Mouse (Mus musculus) bone marrow, adult 2 months (tissue): ENCODE measurements around the gene Hephl1. TPM values are rescaled to one million over a fixed set of nuclear protein-coding genes. Genes with fewer than 3 reads are reported as not detected.

Source experiments
- H3K27ac ChIP-seq: fragments of 200-500 bp; 2 replicates; pipeline ENCODE4 v1.5.1; 2012; ENCODE audit warnings: low read depth, mild to moderate bottlenecking, control low read depth, inconsistent platforms, low read length; ENCODE audit not compliant: control insufficient read depth, poor library complexity, insufficient read depth
- H3K4me1 ChIP-seq: fragments of 200-500 bp; 2 replicates; pipeline ENCODE4 v1.6.1; 2011; ENCODE audit warnings: low read length; ENCODE audit not compliant: control insufficient read depth, insufficient read depth
- H3K4me3 ChIP-seq: fragments of 200-500 bp; replicated peaks from 2 replicates; pipeline ENCODE3; 2011; ENCODE audit warnings: mild to moderate bottlenecking, low read depth, low read length, control low read depth; ENCODE audit not compliant: control insufficient read depth
- CTCF ChIP-seq: fragments of 200-500 bp; IDR thresholded peaks from 2 replicates; pipeline ENCODE4 v1.5.1; 2011; ENCODE audit warnings: low read length, control low read depth; ENCODE audit not compliant: control insufficient read depth, insufficient read depth
- POLR2A ChIP-seq: fragments of 200-500 bp; IDR thresholded peaks from 2 replicates; pipeline ENCODE4 v1.6.1; 2011; ENCODE audit warnings: low read depth, mild to moderate bottlenecking, control low read depth, low read length, borderline replicate concordance; ENCODE audit not compliant: control insufficient read depth
- WGBS: fragments of 180-500 bp; shearing (Covaris S2); methylation state at CpG from one replicate; pipeline ENCODE4 v1.1.7; 2018; 5-methylcytosine and 5-hydroxymethylcytosine counted together
- polyA plus RNA-seq: library from polyadenylated mRNA; stranded (reverse); fragments of >200 nt; gene quantifications from 2 replicates; pipeline ENCODE4 v1.2.4, GENCODE M21; 2011; ENCODE audit warnings: low replicate concordance; ENCODE audit not compliant: missing spikeins, insufficient read depth, insufficient read length

Hephl1 gene
- not detected in 2 replicates for polyA plus RNA-seq

DNA sequence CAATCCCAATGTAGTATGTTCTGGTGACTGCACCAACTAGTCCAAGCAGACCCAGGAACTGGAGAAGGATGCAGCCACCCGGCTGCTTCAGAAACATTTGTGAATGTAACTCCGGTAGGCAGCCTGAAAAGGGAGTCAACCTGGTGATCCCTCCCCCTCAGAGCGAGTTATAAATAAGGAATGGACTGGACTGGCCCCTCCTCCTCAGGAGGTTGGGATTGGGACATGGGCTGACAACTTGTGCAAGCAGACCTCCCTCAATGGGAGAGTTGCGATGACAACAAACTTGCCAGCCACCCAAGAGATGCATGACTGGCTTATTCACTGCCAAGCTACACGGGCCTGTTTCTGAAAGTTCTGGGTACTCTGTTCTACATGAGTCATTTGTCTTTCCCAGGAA is at the start of gene Hephl1:
Gene Hephl1 (minus strand): TSS at position 101 of the 400 bp plus-strand sequence.
- TF ChIP-seq CTCF = no peak
- no peak for TF ChIP-seq POLR2A
- H3K4me3 ChIP-seq = no peak within 1 kb of the TSS
- H3K4me1 ChIP-seq = no peaks in the 10 kb centered on the region
- WGBS = 71% methylated on average over 5 of the region's 5 CpGs
- H3K27ac ChIP-seq = no peak within 1 kb of the TSS

DNA sequence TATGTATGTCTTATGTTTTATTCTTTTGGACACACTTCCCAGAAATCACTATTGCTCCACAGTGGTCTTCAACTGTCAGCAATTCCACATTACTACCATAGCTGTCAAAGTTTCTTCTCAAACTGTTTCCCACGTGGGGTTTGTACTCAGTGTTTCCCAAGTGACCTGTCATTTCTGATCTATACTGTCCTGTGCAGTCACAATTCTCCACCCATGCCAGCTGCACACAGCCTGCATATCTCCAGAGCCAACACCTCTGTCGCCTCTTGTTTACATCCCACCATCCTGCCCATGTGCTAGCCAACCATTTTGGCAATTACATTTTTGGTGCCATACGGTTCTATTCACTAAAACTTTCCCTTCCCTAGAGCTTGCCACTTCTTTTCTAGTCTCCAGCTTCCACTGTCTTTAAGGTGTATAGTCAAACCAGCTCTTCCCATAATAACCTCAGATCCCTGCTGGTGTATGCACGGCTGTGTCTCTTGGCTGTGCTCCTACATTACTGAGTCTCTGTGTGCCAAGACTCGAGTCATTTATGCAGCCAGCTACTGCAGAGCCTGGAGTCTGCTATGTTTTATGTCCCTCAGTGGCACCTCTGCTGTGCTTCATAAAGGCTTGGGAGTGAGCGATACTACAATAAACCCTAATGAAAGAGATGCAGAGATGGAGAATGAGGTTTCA is 37.5 kb upstream of the Hephl1 start:
- H3K27ac ChIP-seq = no peak overlapping the region
- no peak overlapping the region for H3K4me3 ChIP-seq
- WGBS = 60% methylated on average over 6 of the region's 6 CpGs
- no peaks in the 10 kb centered on the region for H3K4me1 ChIP-seq
- TF ChIP-seq POLR2A = no peak
- no peak for TF ChIP-seq CTCF

- Histone ChIP-seq H3K27ac (no peak overlapping the region), H3K4me1 (no peaks in the 10 kb centered on the region), H3K4me3 (no peak overlapping the region)
- TF ChIP-seq CTCF (no peak), POLR2A (no peak)
- WGBS = 84% methylated on average over 1 of the region's 1 CpGs
These were observed 28.6 kb upstream of the Hephl1 start for GRCm38 (mm10) chr9:15140546-15140945.

DNA sequence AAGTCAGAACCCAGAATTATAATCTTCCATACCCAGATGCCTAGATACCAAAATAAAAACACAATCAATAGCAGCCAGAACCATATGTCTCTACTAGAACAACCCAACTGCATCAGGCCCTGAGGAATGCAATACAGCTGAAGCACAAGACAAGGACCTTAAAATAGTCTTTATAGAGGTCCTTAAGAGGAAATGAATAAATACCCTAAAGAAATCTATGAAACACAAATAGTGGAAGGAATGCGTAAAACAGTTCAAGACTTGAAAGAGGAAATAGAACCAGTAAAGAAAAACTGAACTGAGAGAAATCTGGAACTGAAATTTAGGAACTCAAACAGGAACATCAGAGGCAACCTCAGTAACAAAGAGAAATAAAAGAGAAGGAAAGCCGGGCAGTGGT is 14.0 kb upstream of the Hephl1 start:
- H3K27ac ChIP-seq = no peak overlapping the region
- 71% methylated on average over 2 of the region's 2 CpGs for WGBS

GRCm38 (mm10) chr9:15122431-15122830 is 10.5 kb upstream of the Hephl1 start:
- WGBS = 69% methylated on average over 3 of the region's 3 CpGs
- no peak overlapping the region for H3K27ac ChIP-seq
- no peaks in the 10 kb centered on the region for H3K4me1 ChIP-seq
- no peak overlapping the region for H3K4me3 ChIP-seq
- no peak for TF ChIP-seq POLR2A
- no peak for TF ChIP-seq CTCF

More for the DNA sequence above, 14.0 kb upstream of the Hephl1 start:
- H3K4me1 ChIP-seq = no peaks in the 10 kb centered on the region
- TF ChIP-seq POLR2A (no peak), CTCF (no peak)
- no peak overlapping the region for H3K4me3 ChIP-seq

DNA sequence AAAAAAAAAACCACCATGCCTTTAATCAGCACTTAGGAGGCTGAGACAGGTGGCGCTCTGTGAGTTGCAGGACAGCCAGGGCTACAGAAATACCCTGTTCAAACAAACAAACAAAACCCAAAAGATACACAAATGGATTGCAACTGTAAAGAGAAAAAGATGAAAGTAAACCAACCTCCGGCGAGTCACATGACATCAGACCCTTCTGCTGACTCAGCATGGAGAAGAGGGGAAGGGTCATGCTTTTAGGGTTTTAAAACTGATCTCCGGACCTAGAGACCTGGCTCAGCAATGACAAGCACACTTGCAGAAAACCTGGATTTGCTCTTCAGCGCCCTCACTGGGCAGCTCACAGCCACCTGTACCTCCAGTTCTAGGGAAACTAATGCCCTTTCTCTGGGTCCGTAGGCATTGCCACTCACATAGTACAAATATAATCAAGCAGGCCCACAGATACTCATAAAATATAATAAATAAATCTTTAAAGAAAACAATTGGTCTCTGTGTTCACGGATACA is 9.0 kb upstream of the Hephl1 start:
- 42% methylated on average over 7 of the region's 7 CpGs for WGBS
- Histone ChIP-seq H3K4me1 (no peaks in the 10 kb centered on the region), H3K27ac (no peak overlapping the region), H3K4me3 (no peak overlapping the region)
- TF ChIP-seq POLR2A (no peak), CTCF (0 out of 2 replicates have a peak, but pooled peaks have one; percentile 6)

GRCm38 (mm10) chr9:15120209-15120608 is 8.3 kb upstream of the Hephl1 start:
- Histone ChIP-seq H3K4me1 (no peaks in the 10 kb centered on the region), H3K27ac (no peak overlapping the region), H3K4me3 (no peak overlapping the region)
- 41% methylated on average over 5 of the region's 5 CpGs for WGBS
- TF ChIP-seq CTCF (no peak), POLR2A (no peak)

DNA sequence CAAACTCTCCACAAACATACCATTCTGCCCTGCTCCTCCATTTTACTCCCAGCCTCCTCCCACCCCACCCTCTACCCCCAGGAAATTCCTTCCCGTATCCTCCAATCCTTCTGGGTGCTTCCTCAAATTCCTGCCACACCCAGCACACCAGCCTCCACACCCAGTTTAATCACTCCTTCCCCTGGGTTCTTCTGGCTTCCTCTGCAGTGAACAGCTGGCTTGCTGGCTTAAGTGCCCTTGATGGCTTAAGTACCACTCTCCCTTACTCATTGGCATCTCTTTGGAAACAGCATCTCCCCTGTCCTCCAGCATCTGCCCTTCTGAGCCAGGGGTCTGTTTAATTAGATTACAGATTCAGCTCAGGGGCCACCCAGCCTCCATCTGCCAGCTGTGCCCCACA is 7.6 kb upstream of the Hephl1 start:
- WGBS = 47% methylated on average over 1 of the region's 1 CpGs
- TF ChIP-seq POLR2A (no peak), CTCF (no peak)
- Histone ChIP-seq H3K27ac (no peak overlapping the region), H3K4me3 (no peak overlapping the region), H3K4me1 (no peaks in the 10 kb centered on the region)
